Mouse (Mus musculus) ES-E14 (cell line): ENCODE measurements around the gene Csta1. TPM values are rescaled to one million over a fixed set of nuclear protein-coding genes. Genes with fewer than 3 reads are reported as not detected.
A peak's percentile ranks its signal among the peaks of the same experiment; 100 is the strongest.
"Not testable (repeated sequence)": the region's sequence is repeated elsewhere in the genome, so short reads cannot be mapped to it uniquely, and the experiment has no call there.

Experiments
- DNase-seq: peaks from one replicate; pipeline ENCODE4 v3.0.0-alpha.2; 2013; ENCODE audit warnings: low read depth, low spot score
- H3K27ac ChIP-seq: 2 replicates; pipeline ENCODE4 v1.5.1; 2012; ENCODE audit warnings: low read depth, mild to moderate bottlenecking, low read length, moderate library complexity, mixed read lengths; ENCODE audit not compliant: poor library complexity, insufficient read depth, severe bottlenecking
- H3K36me3 ChIP-seq: 2 replicates; pipeline ENCODE4 v1.6.1; 2012; ENCODE audit warnings: mild to moderate bottlenecking, low read length, moderate library complexity, mixed read lengths; ENCODE audit not compliant: control insufficient read depth, poor library complexity, insufficient read depth, severe bottlenecking
- H3K4me1 ChIP-seq, 2 experiments: fragments of 150-350 bp in 1 of 2; sonication (generic) in 1 of 2; 2 replicates each; pipeline ENCODE4 v1.6.1; 2012; ENCODE audit warnings: low read length in 2 of 2, mild to moderate bottlenecking in 1 of 2, mixed read lengths in 1 of 2; ENCODE audit not compliant: control insufficient read depth in 2 of 2, insufficient read depth in 2 of 2, poor library complexity in 1 of 2
- H3K4me3 ChIP-seq, 2 experiments: fragments of 150-350 bp in 1 of 2; sonication (generic) in 1 of 2; 2 replicates each; pipeline ENCODE4 v1.5.1; 2012; ENCODE audit warnings: low read length in 2 of 2, low read depth in 1 of 2, mild to moderate bottlenecking in 1 of 2, mixed read lengths in 1 of 2; ENCODE audit not compliant: insufficient read depth in 1 of 2, poor library complexity in 1 of 2, severe bottlenecking in 1 of 2
- H3K9ac ChIP-seq: 2 replicates; pipeline ENCODE4 v1.6.1; 2012; ENCODE audit warnings: low read depth, mild to moderate bottlenecking, low read length, mixed read lengths; ENCODE audit not compliant: poor library complexity, insufficient read depth, severe bottlenecking
- H3K9me3 ChIP-seq: fragments of 150-350 bp; sonication (generic); 2 replicates; pipeline ENCODE4 v1.6.1; 2012; ENCODE audit warnings: low read depth, mild to moderate bottlenecking, low read length; ENCODE audit not compliant: control insufficient read depth, insufficient read depth
- CHD2 ChIP-seq: IDR thresholded peaks from 2 replicates; pipeline ENCODE4 v1.6.1; 2014; ENCODE audit warnings: mild to moderate bottlenecking, low read depth, low read length, inconsistent platforms
- HCFC1 ChIP-seq: IDR thresholded peaks from 2 replicates; pipeline ENCODE4 v1.6.1; 2012; ENCODE audit warnings: low read length, inconsistent platforms, borderline replicate concordance; ENCODE audit not compliant: insufficient read depth
- MAFK ChIP-seq: IDR thresholded peaks from 2 replicates; pipeline ENCODE4 v1.6.1; 2014; ENCODE audit warnings: mild to moderate bottlenecking, low read depth, low read length, inconsistent platforms; ENCODE audit not compliant: insufficient read depth
- ZC3H11A ChIP-seq: IDR thresholded peaks from 2 replicates; pipeline ENCODE4 v1.6.1; 2012; ENCODE audit warnings: low read depth, mild to moderate bottlenecking, inconsistent platforms, low read length, borderline replicate concordance
- ZNF384 ChIP-seq: IDR thresholded peaks from 2 replicates; pipeline ENCODE4 v1.6.1; 2012; ENCODE audit warnings: low read depth, low read length, inconsistent platforms
- in situ Hi-C, 2 experiments: fragments of 600-800 bp; cut with MboI; formaldehyde crosslinking; loops; one replicate each; pipeline ENCODE4 v1.15.1; 2025; ENCODE audit warnings: low sequenced_read_pairs in 2 of 2, inconsistent platforms in 1 of 2; ENCODE audit not compliant: unreplicated experiment in 2 of 2
- total RNA-seq: library from RNA; depleted of rRNA; stranded (reverse); fragments of 300-350 nt; gene quantifications from 2 replicates; pipeline ENCODE4 v1.2.3, GENCODE M21; 2012; rRNA removed

The Csta1 gene
- total RNA-seq = not detected in 2 replicates

DNA sequence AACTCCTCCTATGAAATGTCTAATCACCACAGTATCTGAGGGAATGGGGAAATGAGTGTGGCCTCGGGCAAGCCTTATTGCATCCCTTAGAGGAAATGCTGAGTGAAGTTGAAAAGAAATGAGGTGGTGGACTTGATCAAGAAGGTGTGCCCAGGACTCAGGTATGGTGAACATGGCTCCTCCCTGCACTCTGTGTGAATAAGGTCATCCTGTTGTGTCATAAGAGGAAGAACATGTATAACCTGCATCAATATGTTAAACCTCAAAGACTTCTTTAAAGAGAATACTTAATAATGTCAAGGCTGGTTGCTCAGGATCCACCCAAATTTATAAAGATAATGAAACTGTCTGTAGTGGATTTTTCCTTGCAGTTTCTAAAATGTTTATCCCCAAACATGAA lies at the start of gene Csta1:
Gene Csta1 (minus strand): TSS at position 101 of the 400 bp plus-strand sequence.
- H3K4me1 ChIP-seq = peaks cover 0 to 2% of the 10 kb centered on the region in 2 experiments; a peak in 1 of 4 replicates
- TF ChIP-seq ZC3H11A (no peak), ZNF384 (no peak), HCFC1 (no peak), MAFK (no peak), CHD2 (no peak)
- in situ Hi-C loops = no loop called here
- no peaks in the 10 kb centered on the region for H3K36me3 ChIP-seq
- no peak within 1 kb of the TSS for H3K27ac ChIP-seq
- H3K4me3 ChIP-seq = no peak within 1 kb of the TSS
- no peak for DNase-seq
- no peaks in the 10 kb centered on the region for H3K9me3 ChIP-seq
- H3K9ac ChIP-seq = no peak within 1 kb of the TSS

DNA sequence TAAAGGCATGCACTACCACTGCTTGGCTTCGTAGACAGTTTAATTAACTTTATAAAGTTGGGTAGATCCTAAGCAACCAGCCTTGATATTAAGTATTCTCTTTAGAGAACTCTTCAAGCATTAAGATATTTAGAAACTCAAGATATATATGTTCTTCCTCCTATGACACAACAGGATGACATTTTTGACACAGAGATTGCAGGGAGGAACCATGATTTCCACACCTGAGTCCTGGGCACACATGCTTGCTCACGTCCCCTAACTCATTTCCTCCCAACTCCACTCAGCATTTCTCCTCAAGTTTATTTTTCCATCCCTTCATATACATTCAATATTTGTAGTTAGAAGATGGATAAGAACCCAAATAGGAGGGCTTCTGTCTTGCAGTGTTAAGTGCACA lies 48.9 kb upstream of the Csta1 start:
- H3K36me3 ChIP-seq = no peaks in the 10 kb centered on the region
- no peaks in the 10 kb centered on the region for H3K4me1 ChIP-seq
- in situ Hi-C loops = no loop called here
- no peak for TF ChIP-seq HCFC1
- no peak for TF ChIP-seq MAFK
- no peak for TF ChIP-seq ZNF384
- no peak overlapping the region for H3K9ac ChIP-seq
- DNase-seq = no peak
- H3K9me3 ChIP-seq = no peaks in the 10 kb centered on the region
- no peak overlapping the region for H3K27ac ChIP-seq
- no peak overlapping the region for H3K4me3 ChIP-seq

DNA sequence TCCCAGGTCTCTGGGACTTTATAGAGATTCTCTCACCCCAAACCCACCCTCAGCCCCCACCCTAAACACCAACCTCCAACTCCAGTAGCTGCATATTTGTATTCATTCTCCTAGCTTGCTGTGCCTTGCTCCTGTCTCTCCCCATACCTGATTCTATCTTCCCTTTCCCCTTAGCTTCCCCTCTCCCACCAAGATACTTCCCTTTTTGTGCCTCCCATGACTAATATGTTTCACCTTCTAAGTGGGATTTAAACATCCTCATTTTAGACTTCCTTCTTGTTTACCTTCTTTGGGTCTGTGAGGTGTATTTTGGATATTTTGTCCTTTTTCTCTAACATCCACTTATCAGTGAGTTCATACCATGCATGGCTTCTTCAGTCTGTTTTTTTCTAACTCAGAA lies 45.1 kb upstream of the Csta1 start:
- in situ Hi-C loops = no loop called here
- H3K27ac ChIP-seq = no peak overlapping the region

DNA sequence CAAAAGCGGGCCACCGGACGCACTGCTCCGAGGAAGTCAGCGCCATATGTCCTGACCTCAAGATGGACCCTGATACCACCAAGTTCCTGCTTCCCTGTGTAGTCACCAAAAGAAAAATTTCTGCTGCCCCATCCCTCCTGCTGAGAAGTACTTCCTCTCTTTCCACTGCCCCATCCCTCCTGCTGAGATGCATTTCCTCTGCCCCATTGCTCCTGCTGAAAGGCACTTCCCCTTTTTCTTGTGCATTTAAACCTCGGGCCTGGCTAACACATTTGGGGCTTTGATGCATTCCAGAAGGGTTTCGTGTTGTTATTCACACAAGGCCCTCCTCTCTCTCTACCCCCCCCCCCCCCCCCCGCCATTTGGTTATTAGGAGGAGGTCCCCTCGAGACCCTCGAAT lies 36.8 kb upstream of the Csta1 start:
- H3K4me1 ChIP-seq, in situ Hi-C loops, H3K27ac ChIP-seq, H3K36me3 ChIP-seq, H3K9ac ChIP-seq, H3K4me3 ChIP-seq, H3K9me3 ChIP-seq: not testable (repeated sequence)
- DNase-seq = peak; percentile 7

More for the DNA sequence above, 45.1 kb upstream of the Csta1 start:
- Histone ChIP-seq H3K4me3 (no peak overlapping the region), H3K9ac (no peak overlapping the region), H3K9me3 (no peaks in the 10 kb centered on the region), H3K4me1 (no peaks in the 10 kb centered on the region), H3K36me3 (no peaks in the 10 kb centered on the region)
- TF ChIP-seq CHD2 = no peak
- TF ChIP-seq MAFK = no peak
- TF ChIP-seq ZC3H11A = no peak
- no peak for TF ChIP-seq HCFC1
- no peak for TF ChIP-seq ZNF384
- DNase-seq = no peak

DNA sequence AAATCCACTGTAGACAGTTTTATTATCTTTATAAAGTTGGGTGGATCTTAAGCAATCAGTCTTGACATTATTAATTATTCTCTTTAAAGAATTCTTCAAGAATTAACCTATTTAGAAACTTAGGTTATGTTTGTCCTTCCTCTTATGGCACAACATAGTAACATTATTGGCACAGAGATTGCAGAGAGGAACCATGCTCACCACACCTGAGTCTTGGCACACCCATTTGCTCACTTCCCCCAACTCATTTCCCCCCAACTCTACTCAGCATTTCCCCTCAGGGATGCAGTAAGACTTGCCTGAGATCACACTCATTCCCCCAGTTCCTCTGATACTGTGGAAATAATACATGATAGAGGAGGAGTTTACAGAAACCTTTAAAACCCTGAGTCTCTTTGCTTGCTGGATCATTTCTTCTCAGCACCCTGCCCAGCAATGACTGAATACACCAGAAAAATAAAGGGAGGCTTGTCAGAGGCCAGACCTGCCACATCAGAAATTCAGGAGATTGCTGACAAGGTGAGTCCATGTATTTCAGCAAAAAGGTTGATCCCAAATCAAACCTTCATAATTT lies 25.4 kb upstream of the Csta1 start, which contains the start of gene Stfa2l1:
Gene Stfa2l1 (plus strand): TSS at position 410 of the 574 bp plus-strand sequence.
- Histone ChIP-seq H3K9me3 (no peaks in the 10 kb centered on the region), H3K36me3 (no peaks in the 10 kb centered on the region), H3K4me3 (no peak within 1 kb of the TSS), H3K4me1 (no peaks in the 10 kb centered on the region), H3K27ac (no peak within 1 kb of the TSS), H3K9ac (no peak within 1 kb of the TSS)
- DNase-seq = no peak
- TF ChIP-seq CHD2 (no peak), HCFC1 (no peak), ZNF384 (no peak), ZC3H11A (no peak), MAFK (no peak)
- in situ Hi-C loops = no loop called here
